Mouse (Mus musculus) liver, embryonic 15.5 days (tissue): ENCODE results near the gene Tbcd. TPM values are rescaled to one million over a fixed set of nuclear protein-coding genes. Genes with fewer than 3 reads are reported as not detected.
A peak's percentile ranks its signal among the peaks of the same experiment; 100 is the strongest.

Source experiments
- ATAC-seq: fragments of 200-750 bp; cut with Nextera tagmentation; 2 replicates; pipeline ENCODE4 v1.8.0; 2017; ENCODE audit warnings: moderate number of reproducible peaks, mild to moderate bottlenecking, moderate library complexity; ENCODE audit not compliant: insufficient read depth
- H3K27ac ChIP-seq: fragments of 300-500 bp; sonication (generic); replicated peaks from 2 replicates; pipeline ENCODE4 v1.5.1; 2015; ENCODE audit warnings: mild to moderate bottlenecking, inconsistent platforms
- H3K27me3 ChIP-seq: fragments of 300-500 bp; sonication (generic); 2 replicates; pipeline ENCODE4 v1.6.1; 2015; ENCODE audit warnings: mild to moderate bottlenecking, inconsistent platforms
- H3K36me3 ChIP-seq: fragments of 300-500 bp; sonication (generic); replicated peaks from 2 replicates; pipeline ENCODE4 v1.6.1; 2015; ENCODE audit warnings: moderate library complexity, mild to moderate bottlenecking, inconsistent platforms
- H3K4me1 ChIP-seq: fragments of 300-500 bp; sonication (generic); replicated peaks from 2 replicates; pipeline ENCODE4 v1.6.1; 2015; ENCODE audit warnings: inconsistent platforms
- H3K4me2 ChIP-seq: fragments of 300-500 bp; sonication (generic); 2 replicates; pipeline ENCODE4 v1.6.1; 2015; ENCODE audit warnings: moderate library complexity, mild to moderate bottlenecking, inconsistent platforms
- H3K4me3 ChIP-seq: fragments of 300-500 bp; sonication (generic); replicated peaks from 2 replicates; pipeline ENCODE4 v1.5.1; 2015; ENCODE audit warnings: mild to moderate bottlenecking, inconsistent platforms
- H3K9ac ChIP-seq: fragments of 300-500 bp; sonication (generic); 2 replicates; pipeline ENCODE4 v1.6.1; 2015; ENCODE audit warnings: moderate library complexity, mild to moderate bottlenecking, inconsistent platforms
- H3K9me3 ChIP-seq: fragments of 300-500 bp; sonication (generic); replicated peaks from 2 replicates; pipeline ENCODE4 v1.6.1; 2016; ENCODE audit warnings: inconsistent platforms
- WGBS: fragments of 180-500 bp; shearing (Covaris S2); methylation state at CpG from one replicate; pipeline ENCODE4 v1.1.7; 2015; ENCODE audit warnings: mixed read lengths; ENCODE audit not compliant: insufficient replicate concordance; 5-methylcytosine and 5-hydroxymethylcytosine counted together
- polyA plus RNA-seq: library from polyadenylated mRNA; unstranded; fragments of >200 nt; fragmentation: Nextera tagmentation; extraction: Ambion mirVana; gene quantifications from 2 replicates; pipeline ENCODE4 v1.2.1, GENCODE M21; 2015

Gene Tbcd
- polyA plus RNA-seq, 1 experiment from 2014 or later = 20.2 TPM

- WGBS = 3% methylated on average over 30 of the region's 30 CpGs
- H3K27me3 ChIP-seq = no peaks in the 10 kb centered on the region
- peak within 1 kb of the TSS; percentile 91 for H3K4me2 ChIP-seq
- H3K36me3 ChIP-seq = peaks cover 48% of the 10 kb centered on the region
- peaks cover 76% of the 10 kb centered on the region for H3K4me1 ChIP-seq
- H3K9me3 ChIP-seq = no peaks in the 10 kb centered on the region
- peak within 1 kb of the TSS; percentile 79 for H3K4me3 ChIP-seq
- H3K27ac ChIP-seq = peak within 1 kb of the TSS; percentile 98
- ATAC-seq = peak; percentile 94
- H3K9ac ChIP-seq = peak within 1 kb of the TSS; percentile 83
Measured at GRCm38 (mm10) chr11:121434156-121435155, 17.3 kb upstream of the Tbcd start, which contains the start of gene Fn3k. Gene Fn3k, plus strand, starts transcription at chr11:121434913.

GRCm38 (mm10) chr11:121437236-121437635 lies 14.5 kb upstream of the Tbcd start:
- Histone ChIP-seq H3K27me3 (peaks cover 7% of the 10 kb centered on the region; the same call in 1 of the 2 replicates), H3K4me1 (peaks cover 70% of the 10 kb centered on the region), H3K27ac (peak overlapping the region; percentile 98), H3K9me3 (no peaks in the 10 kb centered on the region), H3K36me3 (peaks cover 52% of the 10 kb centered on the region), H3K4me2 (peak overlapping the region; percentile 91), H3K4me3 (peak overlapping the region; percentile 79), H3K9ac (peak overlapping the region; percentile 83)
- 57% methylated on average over 5 of the region's 5 CpGs for WGBS
- ATAC-seq = no peak

DNA sequence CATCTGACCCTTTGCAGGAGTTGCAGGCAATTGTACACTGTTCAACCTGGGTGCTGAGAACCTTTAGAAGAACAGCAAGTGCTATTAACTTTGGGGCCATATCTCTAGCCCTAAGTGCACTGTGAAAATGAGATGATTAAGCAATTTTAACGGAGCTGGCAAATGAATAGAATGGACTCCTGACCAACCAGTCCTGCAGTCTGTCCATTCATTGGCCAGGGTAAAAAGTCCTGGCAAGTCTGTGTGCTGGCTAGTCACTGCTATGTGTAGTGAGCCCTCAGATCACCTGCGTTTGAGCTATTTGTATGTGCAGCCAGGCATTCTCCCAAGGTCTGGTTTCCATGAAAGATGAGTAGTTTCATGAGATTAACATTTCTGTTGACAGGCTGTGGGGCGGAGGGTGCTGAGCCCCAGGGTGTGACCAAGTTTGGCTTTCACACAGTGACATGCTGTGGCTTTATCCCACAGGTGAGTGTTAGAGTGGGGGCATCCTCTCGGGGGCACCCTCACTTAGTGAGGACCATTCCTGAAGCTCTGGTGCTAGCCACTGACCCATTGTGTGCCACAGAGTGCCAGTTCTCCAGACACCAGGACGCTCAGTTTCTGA lies 12.0 kb upstream of the Tbcd start:
- 51% methylated on average over 5 of the region's 5 CpGs for WGBS
- Histone ChIP-seq H3K9me3 (no peaks in the 10 kb centered on the region), H3K9ac (peak overlapping the region; percentile 34; the same call in 1 of the 2 replicates), H3K4me1 (peaks cover 50% of the 10 kb centered on the region), H3K27ac (peak overlapping the region; percentile 75), H3K4me2 (peak overlapping the region; percentile 91), H3K4me3 (peak overlapping the region; percentile 34), H3K36me3 (peaks cover 68% of the 10 kb centered on the region), H3K27me3 (peaks cover 17% of the 10 kb centered on the region; the same call in 1 of the 2 replicates)
- peak; percentile 22; the same call in 1 of the 2 replicates for ATAC-seq

DNA sequence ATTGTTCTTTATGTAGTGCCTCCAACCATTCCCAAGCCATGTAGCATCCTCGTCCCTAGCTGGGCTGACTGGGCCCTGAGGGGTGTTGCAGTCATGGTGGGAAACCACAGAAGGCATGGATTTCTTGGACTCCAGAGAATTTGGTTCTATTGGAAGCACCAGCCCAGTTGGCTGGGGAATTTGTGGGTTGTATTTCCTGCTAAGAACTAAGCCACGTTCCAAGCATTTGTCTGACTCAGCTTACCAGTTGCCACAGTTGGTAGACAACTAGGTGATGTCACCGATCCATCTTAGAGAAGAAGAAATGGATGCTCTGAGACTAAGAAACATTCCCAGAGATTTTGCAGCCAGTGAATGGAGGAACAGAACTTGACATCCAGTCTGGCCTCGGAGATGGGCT lies 10.1 kb upstream of the Tbcd start:
- ATAC-seq = no peak
- Histone ChIP-seq H3K36me3 (peaks cover 68% of the 10 kb centered on the region), H3K27ac (0 out of 2 replicates have a peak overlapping the region, but pooled peaks have one; percentile 6), H3K9ac (no peak overlapping the region), H3K27me3 (peaks cover 22% of the 10 kb centered on the region; the same call in 1 of the 2 replicates), H3K4me1 (peaks cover 48% of the 10 kb centered on the region), H3K9me3 (no peaks in the 10 kb centered on the region), H3K4me2 (no peak overlapping the region), H3K4me3 (no peak overlapping the region)
- 82% methylated on average over 4 of the region's 4 CpGs for WGBS

- H3K36me3 ChIP-seq = peaks cover 68% of the 10 kb centered on the region
- H3K27ac ChIP-seq = 0 out of 2 replicates have a peak overlapping the region, but pooled peaks have one; percentile 6
- peaks cover 43% of the 10 kb centered on the region for H3K4me1 ChIP-seq
- H3K4me3 ChIP-seq = no peak overlapping the region
- H3K9ac ChIP-seq = no peak overlapping the region
- H3K4me2 ChIP-seq = no peak overlapping the region
- no peak for ATAC-seq
- H3K9me3 ChIP-seq = no peaks in the 10 kb centered on the region
- peaks cover 22% of the 10 kb centered on the region; the same call in 1 of the 2 replicates for H3K27me3 ChIP-seq
- WGBS = 64% methylated on average over 2 of the region's 2 CpGs
Measured at GRCm38 (mm10) chr11:121442076-121442475, 9.7 kb upstream of the Tbcd start.

- peaks cover 54% of the 10 kb centered on the region for H3K36me3 ChIP-seq
- H3K4me3 ChIP-seq = peak overlapping the region; percentile 92
- H3K4me2 ChIP-seq = peak overlapping the region; percentile 90
- no peaks in the 10 kb centered on the region for H3K9me3 ChIP-seq
- H3K27ac ChIP-seq = peak overlapping the region; percentile 95
- ATAC-seq = no peak; the same call in 1 of the 2 replicates
- peaks cover 52% of the 10 kb centered on the region for H3K4me1 ChIP-seq
- H3K27me3 ChIP-seq = peaks cover 4% of the 10 kb centered on the region; the same call in 1 of the 2 replicates
- WGBS = 26% methylated on average over 9 of the region's 9 CpGs
- peak overlapping the region; percentile 64 for H3K9ac ChIP-seq
Measured at GRCm38 (mm10) chr11:121451216-121451726, 478 bp upstream of the Tbcd start.

DNA sequence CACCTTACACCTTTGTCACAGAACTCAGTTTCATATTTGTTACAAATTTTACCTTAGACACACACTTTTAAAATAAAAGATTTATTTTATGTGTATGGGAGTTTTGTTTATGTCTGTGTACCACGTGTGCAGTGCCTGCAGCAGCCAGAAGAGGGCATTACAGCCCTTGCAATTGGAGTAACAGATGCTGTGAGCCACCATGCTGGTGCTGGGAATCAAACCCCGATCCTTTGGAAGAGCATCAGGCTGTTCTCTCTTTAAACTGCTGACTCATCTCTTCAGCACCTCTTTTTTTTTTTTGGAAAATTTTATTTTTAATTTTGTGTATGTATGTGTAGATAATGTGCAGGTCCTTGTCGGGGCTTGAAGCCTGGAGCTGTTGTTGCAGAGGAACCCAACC lies 6.1 kb downstream of the Tbcd start:
- Histone ChIP-seq H3K4me3 (no peak overlapping the region), H3K9me3 (no peaks in the 10 kb centered on the region), H3K27ac (no peak overlapping the region), H3K4me1 (peaks cover 11% of the 10 kb centered on the region), H3K27me3 (no peaks in the 10 kb centered on the region), H3K36me3 (peaks cover 84% of the 10 kb centered on the region), H3K9ac (no peak overlapping the region), H3K4me2 (no peak overlapping the region)
- WGBS = 86% methylated on average over 3 of the region's 3 CpGs
- ATAC-seq = no peak

- H3K9ac ChIP-seq = no peak overlapping the region
- ATAC-seq = no peak
- H3K4me2 ChIP-seq = no peak overlapping the region
- WGBS = 82% methylated on average over 6 of the region's 6 CpGs
- peaks cover 68% of the 10 kb centered on the region for H3K36me3 ChIP-seq
- H3K4me3 ChIP-seq = no peak overlapping the region
- no peak overlapping the region for H3K27ac ChIP-seq
- H3K27me3 ChIP-seq = no peaks in the 10 kb centered on the region
- H3K9me3 ChIP-seq = no peaks in the 10 kb centered on the region
- H3K4me1 ChIP-seq = no peaks in the 10 kb centered on the region
Measured at GRCm38 (mm10) chr11:121467408-121467807, 15.7 kb downstream of the Tbcd start.

DNA sequence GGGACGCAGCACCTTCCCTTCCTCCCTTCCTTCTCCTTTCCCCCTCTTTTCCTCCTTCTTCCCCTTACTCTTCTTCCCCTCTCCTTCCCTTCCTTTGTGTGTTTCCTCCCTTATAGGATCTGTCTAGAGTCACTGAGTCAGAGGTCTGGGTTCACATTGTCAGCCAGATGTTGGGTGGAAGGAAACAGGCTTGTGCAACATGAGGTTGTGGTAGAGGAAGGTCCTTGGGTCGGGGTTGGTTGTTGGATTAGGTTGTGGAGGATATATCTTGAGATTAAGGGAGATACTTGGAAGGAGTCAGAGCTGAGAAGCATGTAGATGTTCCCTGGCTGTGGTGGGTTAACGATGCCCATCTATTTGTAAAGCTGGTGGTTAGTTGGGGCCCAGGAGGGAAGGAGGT lies 23.1 kb downstream of the Tbcd start:
- Histone ChIP-seq H3K27ac (no peak overlapping the region), H3K9me3 (no peaks in the 10 kb centered on the region), H3K36me3 (peaks cover 64% of the 10 kb centered on the region), H3K27me3 (no peaks in the 10 kb centered on the region), H3K4me2 (no peak overlapping the region), H3K9ac (no peak overlapping the region), H3K4me3 (no peak overlapping the region), H3K4me1 (0 out of 2 replicates have a peak, but pooled peaks cover 8% of the 10 kb centered on the region)
- WGBS = 53% methylated on average over 3 of the region's 3 CpGs
- no peak for ATAC-seq

- WGBS = 20% methylated on average over 9 of the region's 9 CpGs
- H3K9ac ChIP-seq = no peak overlapping the region
- H3K4me2 ChIP-seq = no peak overlapping the region
- no peaks in the 10 kb centered on the region for H3K9me3 ChIP-seq
- H3K4me3 ChIP-seq = no peak overlapping the region
- ATAC-seq = no peak
- H3K27me3 ChIP-seq = no peaks in the 10 kb centered on the region
- H3K27ac ChIP-seq = 0 out of 2 replicates have a peak overlapping the region, but pooled peaks have one; percentile 9
- peaks cover 64% of the 10 kb centered on the region for H3K36me3 ChIP-seq
- 0 out of 2 replicates have a peak, but pooled peaks cover 10% of the 10 kb centered on the region for H3K4me1 ChIP-seq
Measured at GRCm38 (mm10) chr11:121475699-121476415, 24.1 kb downstream of the Tbcd start.
